In genomic region chr2:122301921-122302573, GRCm38 (mm10) we compare ENCODE assay signal across 8 mouse cellular contexts. TPM values are rescaled to one million over a fixed set of nuclear protein-coding genes. Genes with fewer than 3 reads are reported as not detected.
DNase-seq lines count a peak whose midpoint lies in the region; ATAC-seq and TF ChIP-seq lines count a peak whose summit lies in the region.

No protein-coding gene starts in this region.

- no peaks in the 10 kb centered on the region for H3K9me3 ChIP-seq in heart, embryonic 13.5 days
- no peaks in the 10 kb centered on the region for H3K9me3 ChIP-seq in hindbrain, embryonic 13.5 days
- H3K9me3 ChIP-seq in midbrain, embryonic 13.5 days: no peaks in the 10 kb centered on the region

- peaks cover 48% of the 10 kb centered on the region for H3K4me1 ChIP-seq in heart, embryonic 13.5 days
- peaks cover 18% of the 10 kb centered on the region for H3K4me1 ChIP-seq in bone marrow macrophage, adult 2 months (ENCODE audit: control insufficient read depth, insufficient read depth, low read length)
- H3K4me1 ChIP-seq in hindbrain, embryonic 13.5 days (replicated peaks): peaks cover 45% of the 10 kb centered on the region
- H3K4me1 ChIP-seq in midbrain, embryonic 13.5 days (replicated peaks): peaks cover 42% of the 10 kb centered on the region

- H3K4me2 ChIP-seq in heart, embryonic 13.5 days: peak overlapping the region; percentile 79
- peak overlapping the region; percentile 88 for H3K4me2 ChIP-seq in hindbrain, embryonic 13.5 days
- peak overlapping the region; percentile 82 for H3K4me2 ChIP-seq in midbrain, embryonic 13.5 days (replicated peaks)

- no peak for TF ChIP-seq POLR2A in bone marrow macrophage, adult 2 months (IDR thresholded peaks at IDR 0.05; ENCODE audit: borderline replicate concordance, low read depth, low read length)

- no peak overlapping the region for H3K27ac ChIP-seq in heart, embryonic 13.5 days (replicated peaks)
- no peak overlapping the region for H3K27ac ChIP-seq in bone marrow macrophage, adult 2 months (ENCODE audit: insufficient read depth, low read depth, low read length)
- H3K27ac ChIP-seq in hindbrain, embryonic 13.5 days: no peak overlapping the region
- no peak overlapping the region for H3K27ac ChIP-seq in midbrain, embryonic 13.5 days

- H3K4me3 ChIP-seq in heart, embryonic 13.5 days: peak overlapping the region; percentile 49
- H3K4me3 ChIP-seq in bone marrow macrophage, adult 2 months (ENCODE audit: insufficient read depth, low read length): peak overlapping the region; percentile 43
- peak overlapping the region; percentile 45 for H3K4me3 ChIP-seq in hindbrain, embryonic 13.5 days
- peak overlapping the region; percentile 44 for H3K4me3 ChIP-seq in midbrain, embryonic 13.5 days (replicated peaks)

- H3K9ac ChIP-seq in heart, embryonic 13.5 days: peak overlapping the region; percentile 71; the same call in 1 of the 2 replicates
- H3K9ac ChIP-seq in hindbrain, embryonic 13.5 days: peak overlapping the region; percentile 67
- H3K9ac ChIP-seq in midbrain, embryonic 13.5 days (replicated peaks): peak overlapping the region; percentile 54

- DNase-seq in heart, adult 18-20 months: no peak
- no peak for DNase-seq in right cerebral cortex, postnatal 36 days (ENCODE audit: low spot score in 2 of 2)
- no peak for DNase-seq in adrenal gland, adult 18-20 months (ENCODE audit: low spot score in 2 of 2)
- DNase-seq in layer of hippocampus, adult 18-20 months (ENCODE audit: low spot score in 2 of 2): no peak

- H3K36me3 ChIP-seq in heart, embryonic 13.5 days: no peaks in the 10 kb centered on the region
- no peaks in the 10 kb centered on the region for H3K36me3 ChIP-seq in hindbrain, embryonic 13.5 days
- H3K36me3 ChIP-seq in midbrain, embryonic 13.5 days: no peaks in the 10 kb centered on the region

- no peak for ATAC-seq in heart, embryonic 13.5 days (ENCODE audit: extremely low read depth, insufficient number of reproducible peaks, low FRiP score, low TSS enrichment)
- ATAC-seq in hindbrain, embryonic 13.5 days (ENCODE audit: low FRiP score): no peak; the same call in 1 of the 2 replicates
- ATAC-seq in midbrain, embryonic 13.5 days: no peak

- TF ChIP-seq CTCF in bone marrow macrophage, adult 2 months (IDR thresholded peaks at IDR 0.05; ENCODE audit: low read depth, low read length): no peak

- 10% methylated on average over 23 of the region's 23 CpGs for WGBS in heart, embryonic 13.5 days
- 6% methylated on average over 23 of the region's 23 CpGs for WGBS in hindbrain, embryonic 13.5 days
- 8% methylated on average over 23 of the region's 23 CpGs for WGBS in midbrain, embryonic 13.5 days

- peaks cover 99% of the 10 kb centered on the region for H3K27me3 ChIP-seq in heart, embryonic 13.5 days (replicated peaks)
- H3K27me3 ChIP-seq in hindbrain, embryonic 13.5 days: peaks cover 100% of the 10 kb centered on the region
- H3K27me3 ChIP-seq in midbrain, embryonic 13.5 days: peaks cover 99% of the 10 kb centered on the region

RNA-seq across cellular contexts. Expression of gene Duoxa2, which starts 3.3 kb away (rescaled TPM):
- not detected in 2 replicates for polyA plus RNA-seq in heart, embryonic 13.5 days (2015; fragmentation: Nextera tagmentation; extraction: Ambion mirVana)
- total RNA-seq in heart, adult 18-20 months (2021): under 1 TPM in 1 of 2 experiments, not detected in 1; 0.18 TPM
- not detected in 2 replicates for polyA plus RNA-seq in bone marrow macrophage, adult 2 months (2012; ENCODE audit: insufficient read depth, insufficient read length, missing spikeins)
- polyA plus RNA-seq in hindbrain, embryonic 13.5 days (2015; fragmentation: Nextera tagmentation; extraction: Ambion mirVana): not detected in 2 replicates
- not detected in 2 replicates for polyA plus RNA-seq in midbrain, embryonic 13.5 days (2015; fragmentation: Nextera tagmentation; extraction: Ambion mirVana)
- not detected for total RNA-seq in adrenal gland, adult 18-20 months (2021)
- total RNA-seq in layer of hippocampus, adult 18-20 months (2021): not detected

RNA-seq across cellular contexts. Expression of gene Duox2, which starts 3.8 kb away (rescaled TPM):
- 0.06 and 0.17 TPM in 2 replicates for polyA plus RNA-seq in heart, embryonic 13.5 days (2015; fragmentation: Nextera tagmentation; extraction: Ambion mirVana)
- under 1 TPM; 0.27 to 0.44 TPM for total RNA-seq in heart, adult 18-20 months (2021)
- not detected in 2 replicates for polyA plus RNA-seq in bone marrow macrophage, adult 2 months (2012; ENCODE audit: insufficient read depth, insufficient read length, missing spikeins)
- not detected in 2 replicates for polyA plus RNA-seq in hindbrain, embryonic 13.5 days (2015; fragmentation: Nextera tagmentation; extraction: Ambion mirVana)
- polyA plus RNA-seq in midbrain, embryonic 13.5 days (2015; fragmentation: Nextera tagmentation; extraction: Ambion mirVana): 0.04 TPM in 1 of 2 replicates, not detected in the other
- total RNA-seq in adrenal gland, adult 18-20 months (2021): under 1 TPM in 1 of 2 experiments, not detected in 1; 0.13 TPM
- total RNA-seq in layer of hippocampus, adult 18-20 months (2021): under 1 TPM in 1 of 2 experiments, not detected in 1; 0.07 TPM

RNA-seq across cellular contexts. Expression of gene Duoxa1, which starts 11.5 kb away (rescaled TPM):
- 0.09 TPM in 1 of 2 replicates, not detected in the other for polyA plus RNA-seq in heart, embryonic 13.5 days (2015; fragmentation: Nextera tagmentation; extraction: Ambion mirVana)
- total RNA-seq in heart, adult 18-20 months (2021): under 1 TPM in 1 of 2 experiments, not detected in 1; 0.25 TPM
- not detected in 2 replicates for polyA plus RNA-seq in bone marrow macrophage, adult 2 months (2012; ENCODE audit: insufficient read depth, insufficient read length, missing spikeins)
- polyA plus RNA-seq in hindbrain, embryonic 13.5 days (2015; fragmentation: Nextera tagmentation; extraction: Ambion mirVana): 0.13 TPM in 1 of 2 replicates, not detected in the other
- 0.20 and 0.39 TPM in 2 replicates for polyA plus RNA-seq in midbrain, embryonic 13.5 days (2015; fragmentation: Nextera tagmentation; extraction: Ambion mirVana)
- total RNA-seq in adrenal gland, adult 18-20 months (2021): not detected
- under 1 TPM in 1 of 2 experiments, not detected in 1; 0.33 TPM for total RNA-seq in layer of hippocampus, adult 18-20 months (2021)

RNA-seq across cellular contexts. Expression of gene Duox1, which starts 13.4 kb away (rescaled TPM):
- 0.03 TPM in 1 of 2 replicates, not detected in the other for polyA plus RNA-seq in heart, embryonic 13.5 days (2015; fragmentation: Nextera tagmentation; extraction: Ambion mirVana)
- total RNA-seq in heart, adult 18-20 months (2021): under 1 TPM; 0.17 to 0.28 TPM
- not detected in 2 replicates for polyA plus RNA-seq in bone marrow macrophage, adult 2 months (2012; ENCODE audit: insufficient read depth, insufficient read length, missing spikeins)
- polyA plus RNA-seq in hindbrain, embryonic 13.5 days (2015; fragmentation: Nextera tagmentation; extraction: Ambion mirVana): 0.13 and 0.16 TPM in 2 replicates
- polyA plus RNA-seq in midbrain, embryonic 13.5 days (2015; fragmentation: Nextera tagmentation; extraction: Ambion mirVana): 0.13 and 0.15 TPM in 2 replicates
- under 1 TPM in 1 of 2 experiments, not detected in 1; 0.07 TPM for total RNA-seq in adrenal gland, adult 18-20 months (2021)
- total RNA-seq in layer of hippocampus, adult 18-20 months (2021): not detected
